Mouse (Mus musculus): ENCODE results near the gene Iqschfp.

The Iqschfp gene

GRCm38 (mm10) chr3:67892026-67892705 is at the start of gene Iqschfp, which contains the start of gene Iqcj:
Iqschfp (plus strand) TSS chr3:67892232.
Iqcj (plus strand) TSS chr3:67892220.
- DNase-seq (ENCODE audit: low spot score in 2 of 2) = no peak

GRCm38 (mm10) chr3:67852397-67852796 is 39.6 kb upstream of the Iqschfp start:
- no peak for DNase-seq (ENCODE audit: low spot score in 2 of 2)

- DNase-seq (ENCODE audit: low spot score in 2 of 2) = no peak
Measured at GRCm38 (mm10) chr3:67861524-67861923, 30.5 kb upstream of the Iqschfp start.

- DNase-seq (ENCODE audit: low spot score in 2 of 2) = no peak
Measured at GRCm38 (mm10) chr3:67867420-67868065, 24.5 kb upstream of the Iqschfp start.

GRCm38 (mm10) chr3:67869424-67869823 is 22.6 kb upstream of the Iqschfp start:
- DNase-seq (ENCODE audit: low spot score in 2 of 2) = no peak

DNA sequence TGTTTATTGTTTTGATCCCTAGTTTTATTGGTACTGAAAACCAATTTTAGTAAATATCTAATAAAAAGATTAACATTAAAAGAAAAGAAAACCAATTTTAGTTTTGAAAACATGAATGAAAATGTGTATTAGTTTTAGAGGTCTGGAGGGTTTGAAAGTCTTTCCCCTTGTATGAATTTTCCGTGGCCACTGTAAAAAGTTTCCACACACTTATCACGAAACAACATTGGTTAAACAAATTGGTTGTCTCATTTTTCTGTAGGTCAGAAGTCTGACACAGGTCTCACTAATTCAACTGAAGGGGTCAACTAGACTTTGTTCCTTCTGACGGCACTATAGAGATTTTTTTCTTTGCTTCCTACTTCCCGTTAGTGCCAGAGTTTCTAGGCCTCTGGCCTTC is 14.8 kb upstream of the Iqschfp start:
- no peak for DNase-seq (ENCODE audit: low spot score in 2 of 2)

DNA sequence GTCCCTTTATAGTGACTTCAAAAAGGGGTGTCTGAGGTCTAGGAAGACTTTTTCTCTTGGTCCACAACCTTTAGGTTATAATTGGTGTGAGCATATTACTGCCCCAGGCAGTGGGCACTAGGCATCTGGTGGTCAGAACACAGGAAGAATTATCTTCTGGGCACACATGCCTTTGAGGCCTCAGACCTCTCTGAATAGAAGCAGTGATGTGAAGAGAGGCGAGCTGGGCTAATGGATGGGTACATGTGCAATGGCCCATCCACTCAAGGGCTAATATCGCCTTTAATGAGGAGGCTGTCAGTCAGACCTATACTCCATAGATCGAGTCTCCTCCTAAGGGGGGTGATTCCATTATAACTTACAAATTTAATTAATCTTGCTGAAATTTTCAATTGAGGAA is 7.7 kb upstream of the Iqschfp start:
- DNase-seq (ENCODE audit: low spot score in 2 of 2) = no peak

DNA sequence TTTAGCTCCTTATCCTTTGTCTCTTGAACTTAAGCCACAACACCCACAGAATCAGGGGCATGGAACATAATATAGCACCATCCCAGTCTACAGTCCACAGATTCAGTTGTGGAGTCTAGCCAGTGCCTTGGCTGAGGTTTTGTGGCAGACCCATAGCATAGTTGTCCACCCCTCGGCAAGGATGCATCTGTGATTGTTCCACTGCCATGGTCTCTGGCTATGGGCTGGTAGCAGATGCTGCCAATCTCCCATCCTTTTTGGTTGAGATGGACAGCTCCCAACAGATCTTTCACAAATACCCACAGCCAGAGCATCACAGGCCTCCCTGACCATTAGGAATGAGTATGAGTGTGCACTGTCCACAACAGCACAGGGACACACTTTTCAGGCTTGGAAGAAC is 5.9 kb upstream of the Iqschfp start:
- DNase-seq (ENCODE audit: low spot score in 2 of 2) = no peak

GRCm38 (mm10) chr3:67887251-67887650 is 4.8 kb upstream of the Iqschfp start:
- DNase-seq (ENCODE audit: low spot score in 2 of 2) = no peak

- no peak for DNase-seq (ENCODE audit: low spot score in 2 of 2)
Measured at GRCm38 (mm10) chr3:67892768-67893167, 736 bp downstream of the Iqschfp start.

GRCm38 (mm10) chr3:67902517-67902916 is 10.5 kb downstream of the Iqschfp start:
- DNase-seq (ENCODE audit: low spot score in 2 of 2) = no peak

DNA sequence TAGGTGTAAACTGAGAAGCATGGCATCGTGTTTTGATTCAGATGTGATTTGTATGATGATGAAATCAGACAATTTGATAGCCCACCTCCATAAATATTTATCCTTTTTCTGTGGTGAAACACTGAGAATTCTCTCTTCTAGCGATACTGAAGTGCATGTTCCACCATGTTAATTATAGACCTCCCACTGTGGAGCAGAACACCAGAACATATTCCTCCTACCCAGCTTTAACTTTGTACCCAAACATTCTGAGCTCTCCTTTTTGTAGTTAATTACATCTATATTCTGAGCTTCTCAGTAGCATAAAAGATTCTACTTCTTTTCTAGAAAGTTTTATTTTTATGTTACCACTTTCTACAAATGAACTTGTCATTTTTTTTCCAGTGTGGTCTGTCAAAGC is 16.6 kb downstream of the Iqschfp start:
- DNase-seq (ENCODE audit: low spot score in 2 of 2) = no peak

DNA sequence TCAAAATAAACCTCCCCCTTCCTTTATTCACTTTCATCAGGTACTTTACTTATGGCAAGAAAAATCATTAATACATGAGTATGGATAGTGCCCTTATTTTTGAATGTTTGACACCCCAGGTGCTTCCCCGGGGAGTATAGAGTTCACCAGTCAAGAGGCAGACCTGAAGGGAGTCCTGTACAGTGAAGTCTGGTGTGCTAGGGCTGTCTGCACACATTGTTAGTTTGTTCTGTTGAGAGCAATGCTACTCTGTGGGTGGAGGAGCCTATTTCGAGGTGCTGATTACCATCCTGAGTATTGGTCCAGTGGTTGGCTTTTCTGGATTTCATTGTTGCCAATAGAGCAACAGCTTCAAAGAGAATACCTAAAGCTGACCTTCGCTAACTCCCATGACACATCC is 26.1 kb downstream of the Iqschfp start:
- DNase-seq (ENCODE audit: low spot score in 2 of 2) = no peak

- DNase-seq (ENCODE audit: low spot score in 2 of 2) = peak; percentile 22 to 35
Measured at GRCm38 (mm10) chr3:67918634-67919259, 26.7 kb downstream of the Iqschfp start.

DNA sequence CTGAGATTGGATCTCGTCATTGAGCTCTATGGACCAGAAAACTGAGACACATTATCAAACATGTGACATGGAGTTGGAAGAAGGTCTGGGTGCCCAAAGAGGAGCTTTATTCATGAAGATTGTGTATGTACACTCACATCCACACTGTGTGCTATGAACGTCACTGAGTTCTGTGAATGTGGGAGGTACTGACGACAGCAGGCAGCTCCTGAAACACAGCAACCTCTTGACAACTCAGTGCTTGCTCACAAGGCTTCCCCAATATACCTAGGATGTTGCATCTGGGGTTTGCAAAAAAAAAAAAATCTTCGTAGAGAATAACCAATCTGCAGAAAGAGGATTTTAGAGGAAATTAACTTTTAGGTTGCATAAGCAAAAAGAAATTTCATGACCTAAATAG is 31.1 kb downstream of the Iqschfp start:
- no peak for DNase-seq (ENCODE audit: low spot score in 2 of 2)

- DNase-seq (ENCODE audit: low spot score in 2 of 2) = peak; percentile 12
Measured at GRCm38 (mm10) chr3:67925453-67925852, 33.4 kb downstream of the Iqschfp start.

DNA sequence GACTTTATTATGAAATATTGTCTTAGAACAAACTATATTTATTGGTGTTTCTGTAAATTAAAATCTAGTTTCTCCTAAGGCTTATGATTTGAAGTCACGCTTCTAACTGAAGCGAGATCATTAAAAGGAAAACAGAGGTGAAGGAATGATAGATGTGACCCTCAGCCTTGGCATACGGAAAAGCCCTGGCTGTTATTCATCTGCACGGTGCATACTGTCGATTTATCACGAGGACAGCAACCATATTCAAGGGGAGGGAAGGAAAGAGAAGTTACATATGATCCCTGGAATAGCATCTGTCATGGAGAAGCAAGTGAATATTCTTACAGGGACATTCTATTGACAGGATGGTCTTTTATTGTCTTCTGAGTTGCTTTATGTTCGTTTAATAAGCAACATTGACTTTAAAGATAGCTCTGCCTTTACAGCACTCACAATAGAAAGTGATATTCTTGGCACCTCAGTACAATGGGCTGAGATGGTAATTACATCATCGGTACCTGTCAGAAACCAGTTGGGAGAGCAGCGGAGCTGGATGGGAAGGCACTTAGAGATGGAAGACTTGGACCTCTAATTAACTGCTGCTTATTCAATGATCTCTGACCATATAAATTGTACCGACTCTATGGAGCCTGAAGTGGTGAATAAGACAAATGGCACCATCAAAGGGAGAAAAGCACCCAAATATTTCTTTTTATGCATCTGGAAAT is 38.5 kb downstream of the Iqschfp start:
- no peak for DNase-seq (ENCODE audit: low spot score in 2 of 2)

GRCm38 (mm10) chr3:67931181-67931580 is 39.1 kb downstream of the Iqschfp start:
- DNase-seq (ENCODE audit: low spot score in 2 of 2) = no peak

GRCm38 (mm10) chr3:67931914-67932313 is 39.9 kb downstream of the Iqschfp start:
- peak; percentile 23 to 29 for DNase-seq (ENCODE audit: low spot score in 2 of 2)

- no peak for DNase-seq (ENCODE audit: low spot score in 2 of 2)
Measured at GRCm38 (mm10) chr3:67935829-67936228, 43.8 kb downstream of the Iqschfp start.

- no peak for DNase-seq (ENCODE audit: low spot score in 2 of 2)
Measured at GRCm38 (mm10) chr3:67947000-67947399, 55.0 kb downstream of the Iqschfp start.

GRCm38 (mm10) chr3:67952517-67952940 is 60.5 kb downstream of the Iqschfp start:
- no peak for DNase-seq (ENCODE audit: low spot score in 2 of 2)
